Mouse (Mus musculus): ENCODE results near the gene Uaca. TPM values are rescaled to one million over a fixed set of nuclear protein-coding genes. Genes with fewer than 3 reads are reported as not detected.
A peak's percentile ranks its signal among the peaks of the same experiment; 100 is the strongest.

The Uaca gene
- polyA plus RNA-seq, 1 experiment from 2014 or later: 18.4 TPM

DNA sequence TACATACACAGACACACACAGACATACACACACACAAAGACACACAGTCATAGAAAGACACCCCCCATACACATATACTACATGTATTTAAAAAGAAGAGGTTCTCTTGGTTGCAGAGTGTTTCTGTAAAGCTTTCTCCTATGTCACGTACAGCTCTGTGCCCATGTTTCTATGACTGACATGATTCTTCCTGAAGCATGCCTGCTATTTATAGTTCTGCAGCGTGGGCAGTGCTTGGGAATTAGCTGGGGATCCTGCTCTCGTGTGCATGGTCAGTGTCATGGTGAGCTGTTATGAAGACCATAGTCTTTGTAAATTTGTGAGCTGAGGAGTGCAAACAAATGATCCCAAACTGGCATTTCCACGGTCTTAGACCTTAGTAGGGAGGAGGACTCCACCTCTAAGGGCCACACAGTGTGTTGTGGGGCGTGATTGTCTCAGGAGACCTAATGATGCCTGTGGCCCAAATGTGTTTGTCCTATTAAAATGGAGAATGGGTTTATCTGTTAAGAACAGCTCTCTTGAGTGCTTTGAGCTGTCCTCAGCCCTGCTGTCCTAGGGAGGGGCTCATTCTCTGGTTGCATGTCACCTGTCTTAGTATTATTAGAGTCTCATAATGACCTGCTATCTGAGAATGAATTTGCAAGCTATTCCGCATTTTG is 49.2 kb downstream of the Uaca start:
- H3K36me3 ChIP-seq: no peaks in the 10 kb centered on the region
- H3K4me1 ChIP-seq (replicated peaks): peaks cover 3% of the 10 kb centered on the region
- H3K9me3 ChIP-seq: no peaks in the 10 kb centered on the region
- no peaks in the 10 kb centered on the region for H3K27me3 ChIP-seq
- WGBS: 76% methylated on average over 6 of the region's 6 CpGs
- no peak overlapping the region for H3K4me3 ChIP-seq
- H3K27ac ChIP-seq (replicated peaks): no peak overlapping the region
- no peak overlapping the region for H3K9ac ChIP-seq
- ATAC-seq (ENCODE audit: low FRiP score, low read depth): no peak
- H3K4me2 ChIP-seq: no peak overlapping the region

DNA sequence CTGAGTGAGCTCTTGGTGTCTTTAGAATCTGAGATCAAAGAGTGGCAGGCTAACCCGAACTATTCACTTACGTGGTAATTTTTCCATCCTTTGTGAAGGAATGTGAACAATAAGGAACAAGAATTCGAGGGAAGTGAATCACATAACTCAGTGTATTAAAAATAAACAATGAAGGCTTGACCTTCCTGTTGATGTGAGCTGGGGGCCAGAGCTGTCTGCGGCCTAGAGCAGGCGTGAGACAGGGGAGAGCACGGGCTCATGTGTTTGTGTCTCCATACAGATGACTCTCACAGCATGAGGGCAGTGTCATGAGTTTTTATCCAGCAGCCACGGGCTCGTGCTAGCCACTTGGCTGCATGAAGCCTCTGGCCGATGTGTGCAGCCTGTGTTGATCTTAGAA is 54.4 kb downstream of the Uaca start:
- Histone ChIP-seq H3K36me3 (no peaks in the 10 kb centered on the region), H3K4me3 (no peak overlapping the region), H3K27me3 (no peaks in the 10 kb centered on the region), H3K4me1 (replicated peaks) (0 out of 2 replicates have a peak, but pooled peaks cover 6% of the 10 kb centered on the region), H3K9me3 (no peaks in the 10 kb centered on the region), H3K4me2 (no peak overlapping the region), H3K9ac (no peak overlapping the region), H3K27ac (replicated peaks) (peak overlapping the region; percentile 8; the same call in 1 of the 2 replicates)
- WGBS: 20% methylated on average over 9 of the region's 9 CpGs
- no peak for ATAC-seq (ENCODE audit: low FRiP score, low read depth)

DNA sequence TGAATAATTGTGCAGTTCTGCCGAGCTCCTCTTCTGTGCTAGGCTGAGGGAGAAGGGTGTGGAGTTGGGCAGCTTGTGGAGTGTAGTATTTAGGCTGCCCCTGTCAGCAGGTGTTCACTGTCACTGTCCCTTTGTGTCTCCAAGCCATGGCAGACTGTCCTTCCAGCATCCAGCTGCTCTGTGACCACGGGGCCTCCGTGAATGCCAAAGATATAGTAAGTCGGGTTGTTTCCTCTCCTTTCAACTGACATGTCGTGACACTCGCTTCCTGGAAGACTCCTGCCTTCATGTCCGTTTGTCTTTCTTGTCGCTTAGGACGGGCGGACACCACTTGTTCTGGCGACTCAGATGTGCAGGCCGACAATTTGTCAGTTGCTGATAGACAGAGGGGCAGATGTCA is 55.6 kb downstream of the Uaca start:
- Histone ChIP-seq H3K4me3 (no peak overlapping the region), H3K27me3 (no peaks in the 10 kb centered on the region), H3K4me1 (replicated peaks) (0 out of 2 replicates have a peak, but pooled peaks cover 6% of the 10 kb centered on the region), H3K4me2 (no peak overlapping the region), H3K27ac (replicated peaks) (no peak overlapping the region), H3K9ac (no peak overlapping the region), H3K9me3 (no peaks in the 10 kb centered on the region), H3K36me3 (no peaks in the 10 kb centered on the region)
- ATAC-seq (ENCODE audit: low FRiP score, low read depth): no peak
- WGBS: 78% methylated on average over 12 of the region's 12 CpGs

DNA sequence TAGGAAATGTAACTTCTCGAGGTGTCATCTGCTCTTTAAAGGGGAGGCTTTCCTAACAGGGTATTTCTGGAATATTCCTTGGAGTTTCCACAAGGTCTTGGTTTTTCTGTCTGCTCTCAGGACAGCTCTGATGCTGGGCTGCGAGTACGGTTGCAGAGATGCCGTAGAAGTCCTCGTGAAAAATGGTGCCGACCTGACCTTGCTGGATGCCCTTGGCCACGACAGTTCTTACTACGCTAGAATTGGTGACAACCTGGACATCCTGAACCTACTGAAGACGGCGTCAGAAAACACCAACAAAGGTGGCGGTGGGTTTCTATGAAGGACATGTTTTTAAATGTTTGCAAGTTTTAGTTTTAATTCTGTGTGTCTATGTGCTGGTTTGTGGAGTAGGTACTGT is 59.9 kb downstream of the Uaca start:
- WGBS: 93% methylated on average over 11 of the region's 11 CpGs
- Histone ChIP-seq H3K36me3 (no peaks in the 10 kb centered on the region), H3K9ac (no peak overlapping the region), H3K27ac (replicated peaks) (no peak overlapping the region), H3K27me3 (no peaks in the 10 kb centered on the region), H3K4me1 (replicated peaks) (peaks cover 12% of the 10 kb centered on the region), H3K4me2 (no peak overlapping the region), H3K4me3 (no peak overlapping the region), H3K9me3 (no peaks in the 10 kb centered on the region)
- ATAC-seq (ENCODE audit: low FRiP score, low read depth): no peak

DNA sequence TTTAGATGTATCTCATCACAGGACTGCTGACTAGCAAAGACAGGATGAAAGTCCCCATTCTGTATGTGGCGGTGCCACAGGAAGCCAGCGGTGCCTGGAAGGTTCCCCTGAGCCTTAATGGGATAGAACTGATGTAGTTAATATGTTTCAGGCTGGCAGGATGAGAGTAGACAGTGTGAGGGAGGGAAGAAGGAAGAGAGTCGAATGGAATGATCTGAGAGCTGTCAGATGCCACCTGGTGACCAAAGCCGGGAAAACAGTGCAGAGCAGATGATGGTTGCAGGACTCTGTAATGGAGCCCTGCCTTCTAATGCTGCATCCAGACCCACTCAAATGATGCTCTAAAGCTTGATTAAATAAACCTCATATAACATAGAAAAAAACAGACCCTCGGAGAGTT is 63.5 kb downstream of the Uaca start:
- Histone ChIP-seq H3K4me3 (no peak overlapping the region), H3K36me3 (no peaks in the 10 kb centered on the region), H3K9me3 (no peaks in the 10 kb centered on the region), H3K27ac (replicated peaks) (peak overlapping the region; percentile 52), H3K9ac (no peak overlapping the region), H3K4me1 (replicated peaks) (peaks cover 19% of the 10 kb centered on the region), H3K27me3 (no peaks in the 10 kb centered on the region), H3K4me2 (peak overlapping the region; percentile 44)
- WGBS: 28% methylated on average over 5 of the region's 5 CpGs
- peak; percentile 91 for ATAC-seq (ENCODE audit: low FRiP score, low read depth)

DNA sequence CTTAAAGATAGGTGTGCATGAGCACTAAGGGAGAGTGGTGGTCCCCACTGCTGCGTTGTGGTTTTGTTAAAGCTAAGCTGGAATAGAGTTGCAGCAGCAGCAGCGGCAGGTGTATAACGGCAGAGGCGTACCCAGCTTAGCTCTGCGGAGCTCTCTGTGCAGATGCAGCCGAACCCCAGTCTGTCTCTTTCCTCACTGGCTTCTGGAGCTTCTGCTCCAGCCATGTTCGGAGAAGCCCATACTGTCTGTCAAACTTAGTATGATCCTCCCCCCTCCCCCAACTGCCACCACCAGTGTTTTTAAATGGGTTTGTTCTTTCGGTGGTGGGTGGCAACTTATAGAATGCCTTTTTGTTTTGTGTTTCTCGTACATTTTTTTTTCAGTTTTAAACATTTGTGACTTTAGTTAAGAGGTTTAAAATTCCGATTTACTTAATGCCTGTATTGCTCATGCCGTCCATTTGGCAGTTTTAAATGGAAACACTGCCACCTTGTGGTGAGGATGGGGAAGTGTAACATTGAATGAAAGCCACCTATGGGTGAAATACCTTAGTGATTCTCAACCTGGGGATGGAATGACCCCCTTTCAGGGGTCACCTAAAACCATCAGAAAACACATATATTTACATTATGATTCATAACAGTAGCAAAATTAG is 64.1 kb downstream of the Uaca start:
- H3K9me3 ChIP-seq: no peaks in the 10 kb centered on the region
- H3K4me2 ChIP-seq: peak overlapping the region; percentile 44
- H3K4me1 ChIP-seq (replicated peaks): peaks cover 19% of the 10 kb centered on the region
- peak overlapping the region; percentile 33 for H3K27ac ChIP-seq (replicated peaks)
- H3K36me3 ChIP-seq: no peaks in the 10 kb centered on the region
- no peak overlapping the region for H3K9ac ChIP-seq
- 43% methylated on average over 11 of the region's 11 CpGs for WGBS
- ATAC-seq (ENCODE audit: low FRiP score, low read depth): peak; percentile 33; the same call in 1 of the 2 replicates
- no peak overlapping the region for H3K4me3 ChIP-seq
- no peaks in the 10 kb centered on the region for H3K27me3 ChIP-seq

DNA sequence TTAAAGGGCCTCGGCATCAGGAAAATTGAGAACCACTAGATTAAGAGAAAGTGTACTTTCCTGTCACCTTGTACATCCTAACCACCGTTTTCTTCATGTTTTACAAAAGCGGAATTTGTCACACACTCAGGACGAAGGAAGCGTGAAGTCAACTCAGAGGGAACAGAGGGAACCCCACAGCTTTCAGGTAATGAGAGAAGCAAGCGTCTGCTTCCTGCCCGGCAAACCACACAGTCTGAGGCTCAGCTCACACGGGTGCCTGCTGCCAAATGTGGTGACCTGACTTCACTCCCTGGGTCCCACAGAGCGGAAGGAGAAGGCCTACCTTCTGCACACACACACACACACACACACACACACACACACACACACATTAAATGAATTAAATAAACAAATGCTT is 64.7 kb downstream of the Uaca start:
- H3K4me2 ChIP-seq: no peak overlapping the region
- no peak overlapping the region for H3K27ac ChIP-seq (replicated peaks)
- H3K9ac ChIP-seq: no peak overlapping the region
- H3K27me3 ChIP-seq: no peaks in the 10 kb centered on the region
- peaks cover 19% of the 10 kb centered on the region for H3K4me1 ChIP-seq (replicated peaks)
- H3K36me3 ChIP-seq: no peaks in the 10 kb centered on the region
- H3K9me3 ChIP-seq: no peaks in the 10 kb centered on the region
- no peak for ATAC-seq (ENCODE audit: low FRiP score, low read depth)
- no peak overlapping the region for H3K4me3 ChIP-seq
- 71% methylated on average over 9 of the region's 9 CpGs for WGBS

DNA sequence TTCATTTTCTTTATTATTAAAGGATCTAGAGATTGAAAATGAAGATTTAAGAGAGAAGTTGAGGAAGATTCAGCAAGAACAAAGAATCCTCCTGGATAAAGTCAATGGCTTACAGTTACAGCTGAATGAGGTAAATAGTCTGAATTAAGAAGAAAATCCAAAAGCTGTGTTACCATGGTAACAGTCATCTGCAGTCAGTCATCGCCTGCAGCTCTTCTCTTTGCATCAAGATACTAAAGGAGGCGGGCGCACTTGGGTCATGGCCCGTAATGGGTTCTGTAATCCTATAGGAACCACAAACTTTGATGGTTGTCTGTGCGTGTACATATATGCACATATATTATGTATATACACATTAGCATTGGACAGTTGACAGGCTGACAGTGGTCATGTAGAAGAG is 66.7 kb downstream of the Uaca start:
- peaks cover 19% of the 10 kb centered on the region for H3K4me1 ChIP-seq (replicated peaks)
- H3K27ac ChIP-seq (replicated peaks): peak overlapping the region; percentile 14; the same call in 1 of the 2 replicates
- no peaks in the 10 kb centered on the region for H3K9me3 ChIP-seq
- H3K9ac ChIP-seq: no peak overlapping the region
- H3K36me3 ChIP-seq: no peaks in the 10 kb centered on the region
- no peak overlapping the region for H3K4me2 ChIP-seq
- no peak overlapping the region for H3K4me3 ChIP-seq
- no peaks in the 10 kb centered on the region for H3K27me3 ChIP-seq
- ATAC-seq (ENCODE audit: low FRiP score, low read depth): no peak
- 61% methylated on average over 5 of the region's 5 CpGs for WGBS

DNA sequence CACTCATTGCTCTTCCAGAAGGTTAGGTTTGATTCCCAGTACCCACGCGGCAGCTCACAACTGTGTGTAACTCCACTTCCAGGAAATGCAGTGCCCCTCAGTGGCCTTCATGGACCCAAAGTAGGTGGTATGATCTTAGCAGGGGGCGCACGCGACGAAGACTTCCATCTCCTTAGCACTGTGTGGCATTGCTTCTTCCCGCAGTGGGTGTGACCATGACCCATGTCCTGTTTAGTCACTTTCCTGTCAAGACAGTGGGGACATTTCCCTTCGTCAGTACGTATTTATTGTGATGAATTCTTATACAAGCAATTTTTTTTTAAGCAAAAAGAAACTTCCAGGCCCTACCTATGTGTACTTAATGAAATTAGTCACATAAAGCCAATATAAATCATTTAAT is 70.3 kb downstream of the Uaca start:
- H3K4me3 ChIP-seq: no peak overlapping the region
- H3K4me1 ChIP-seq (replicated peaks): peaks cover 7% of the 10 kb centered on the region
- H3K9ac ChIP-seq: no peak overlapping the region
- H3K27ac ChIP-seq (replicated peaks): no peak overlapping the region
- H3K9me3 ChIP-seq: no peaks in the 10 kb centered on the region
- H3K27me3 ChIP-seq: no peaks in the 10 kb centered on the region
- WGBS: 91% methylated on average over 9 of the region's 9 CpGs
- H3K36me3 ChIP-seq: no peaks in the 10 kb centered on the region
- no peak for ATAC-seq (ENCODE audit: low FRiP score, low read depth)
- H3K4me2 ChIP-seq: no peak overlapping the region

DNA sequence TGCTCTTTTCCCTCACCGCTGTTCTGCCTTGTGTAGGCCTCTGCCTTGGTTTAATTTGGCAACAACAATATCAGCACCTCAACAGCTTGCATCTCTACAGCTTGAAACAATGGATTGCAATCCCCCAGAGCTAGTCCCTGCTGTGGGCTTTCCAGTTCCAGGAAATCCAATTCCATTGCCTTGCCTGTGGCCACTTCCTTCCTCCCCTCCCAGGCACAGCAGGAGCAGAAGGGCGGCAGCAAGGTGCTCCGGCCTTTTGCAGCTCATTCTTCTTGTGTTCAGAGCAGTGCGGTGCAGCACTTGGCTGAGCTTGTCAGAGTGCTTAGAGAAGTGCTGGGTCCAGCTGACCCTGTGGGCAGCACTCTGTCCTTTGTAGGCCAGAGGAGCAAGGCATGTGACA is 71.5 kb downstream of the Uaca start:
- WGBS: 27% methylated on average over 4 of the region's 4 CpGs
- no peak overlapping the region for H3K27ac ChIP-seq (replicated peaks)
- H3K36me3 ChIP-seq: no peaks in the 10 kb centered on the region
- H3K4me2 ChIP-seq: no peak overlapping the region
- H3K4me1 ChIP-seq (replicated peaks): peaks cover 7% of the 10 kb centered on the region
- no peak overlapping the region for H3K4me3 ChIP-seq
- H3K9ac ChIP-seq: no peak overlapping the region
- no peak for ATAC-seq (ENCODE audit: low FRiP score, low read depth)
- no peaks in the 10 kb centered on the region for H3K9me3 ChIP-seq
- H3K27me3 ChIP-seq: no peaks in the 10 kb centered on the region

DNA sequence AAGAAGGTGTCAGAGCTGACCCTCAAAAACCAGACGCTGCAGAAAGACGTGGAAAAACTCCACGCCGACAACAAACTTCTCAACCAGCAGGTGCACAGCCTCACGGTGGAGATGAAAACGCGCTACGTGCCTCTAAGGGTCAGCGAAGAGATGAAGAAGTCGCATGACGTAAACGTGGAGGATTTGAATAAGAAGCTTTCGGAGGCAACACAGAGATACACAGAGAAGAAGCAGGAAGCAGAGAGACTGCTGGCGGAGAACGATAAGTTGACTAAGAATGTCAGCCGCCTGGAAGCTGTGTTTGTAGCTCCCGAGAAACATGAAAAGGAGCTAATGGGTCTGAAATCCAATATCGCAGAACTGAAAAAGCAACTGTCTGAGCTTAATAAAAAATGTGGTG is 76.1 kb downstream of the Uaca start:
- WGBS: 82% methylated on average over 18 of the region's 18 CpGs
- no peak for ATAC-seq (ENCODE audit: low FRiP score, low read depth)
- no peak overlapping the region for H3K9ac ChIP-seq
- no peaks in the 10 kb centered on the region for H3K36me3 ChIP-seq
- H3K27ac ChIP-seq (replicated peaks): no peak overlapping the region
- no peaks in the 10 kb centered on the region for H3K9me3 ChIP-seq
- H3K4me3 ChIP-seq: no peak overlapping the region
- H3K4me1 ChIP-seq (replicated peaks): peaks cover 5% of the 10 kb centered on the region; the same call in 1 of the 2 replicates
- no peaks in the 10 kb centered on the region for H3K27me3 ChIP-seq
- H3K4me2 ChIP-seq: no peak overlapping the region

DNA sequence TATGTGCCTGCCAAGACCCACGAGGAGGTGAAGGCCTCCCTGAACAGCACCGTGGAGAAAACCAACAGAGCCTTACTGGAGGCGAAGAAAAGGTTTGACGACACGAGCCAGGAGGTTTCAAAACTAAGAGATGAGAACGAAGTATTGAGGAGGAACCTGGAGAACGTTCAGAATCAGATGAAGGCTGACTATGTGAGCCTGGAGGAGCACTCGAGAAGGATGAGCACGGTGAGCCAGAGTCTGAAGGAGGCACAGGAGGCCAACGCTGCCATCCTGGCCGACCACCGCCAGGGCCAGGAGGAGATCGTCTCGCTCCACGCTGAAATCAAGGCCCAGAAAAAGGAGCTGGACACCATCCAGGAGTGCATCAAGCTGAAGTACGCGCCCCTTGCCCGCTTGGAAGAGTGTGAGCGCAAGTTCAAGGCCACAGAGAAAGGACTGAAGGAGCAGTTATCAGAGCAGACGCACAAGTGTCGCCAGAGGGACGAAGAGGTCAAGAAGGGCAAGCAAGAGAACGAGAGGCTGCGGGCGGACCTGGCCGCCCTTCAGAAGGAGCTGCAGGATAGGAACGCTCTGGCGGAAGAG is 76.7 kb downstream of the Uaca start:
- 84% methylated on average over 28 of the region's 28 CpGs for WGBS
- no peak overlapping the region for H3K9ac ChIP-seq
- H3K36me3 ChIP-seq: no peaks in the 10 kb centered on the region
- H3K27ac ChIP-seq (replicated peaks): no peak overlapping the region
- no peaks in the 10 kb centered on the region for H3K27me3 ChIP-seq
- peaks cover 6% of the 10 kb centered on the region; the same call in 1 of the 2 replicates for H3K4me1 ChIP-seq (replicated peaks)
- no peak for ATAC-seq (ENCODE audit: low FRiP score, low read depth)
- H3K4me2 ChIP-seq: no peak overlapping the region
- H3K4me3 ChIP-seq: no peak overlapping the region
- H3K9me3 ChIP-seq: no peaks in the 10 kb centered on the region

Data from hindbrain, embryonic 15.5 days (tissue).